Mouse (Mus musculus): Measurements from ENCODE around the gene Stil.
"Not testable (repeated sequence)": the region's sequence is repeated elsewhere in the genome, so short reads cannot be mapped to it uniquely, and the experiment has no call there.

The Stil gene

GRCm38 (mm10) chr4:114999773-115000428 is at the start of gene Stil:
TSS of gene Stil (plus strand) at chr4:115000159.
- DNase-seq = peak; percentile 98

- DNase-seq = no peak
These were observed 46.8 kb upstream of the Stil start for GRCm38 (mm10) chr4:114953172-114953571.

- DNase-seq = peak; percentile 44
These were observed 42.6 kb upstream of the Stil start for GRCm38 (mm10) chr4:114957403-114957802.

GRCm38 (mm10) chr4:114958231-114958630 is 41.7 kb upstream of the Stil start:
- no peak for DNase-seq

GRCm38 (mm10) chr4:114958786-114959185 is 41.2 kb upstream of the Stil start:
- no peak for DNase-seq

GRCm38 (mm10) chr4:114959533-114959932 is 40.4 kb upstream of the Stil start:
- DNase-seq = no peak

GRCm38 (mm10) chr4:114960881-114961280 is 39.1 kb upstream of the Stil start:
- not testable (repeated sequence) for DNase-seq

GRCm38 (mm10) chr4:114970736-114971135 is 29.2 kb upstream of the Stil start:
- DNase-seq = no peak

- no peak for DNase-seq
These were observed 26.7 kb upstream of the Stil start for GRCm38 (mm10) chr4:114973229-114973740.

- DNase-seq = no peak
These were observed 17.3 kb upstream of the Stil start for GRCm38 (mm10) chr4:114982619-114983018.

- no peak for DNase-seq
These were observed 16.9 kb upstream of the Stil start for GRCm38 (mm10) chr4:114983020-114983419.

GRCm38 (mm10) chr4:114986211-114986590 is 13.8 kb upstream of the Stil start:
- no peak for DNase-seq

GRCm38 (mm10) chr4:114986591-114987432 is 13.1 kb upstream of the Stil start, which contains the start of gene Cmpk1:
TSS of gene Cmpk1 (minus strand) at chr4:114987241.
- DNase-seq = peak; percentile 92

- no peak for DNase-seq
These were observed 5.7 kb upstream of the Stil start for GRCm38 (mm10) chr4:114994218-114994617.

GRCm38 (mm10) chr4:114997051-114997450 is 2.9 kb upstream of the Stil start:
- peak; percentile 28 for DNase-seq

GRCm38 (mm10) chr4:114999445-114999772 is 550 bp upstream of the Stil start:
- DNase-seq = no peak

- no peak for DNase-seq
These were observed 453 bp downstream of the Stil start for GRCm38 (mm10) chr4:115000429-115000795.

- DNase-seq = no peak
These were observed 14.3 kb downstream of the Stil start for GRCm38 (mm10) chr4:115014276-115014675.

- DNase-seq = no peak
These were observed 20.0 kb downstream of the Stil start for GRCm38 (mm10) chr4:115019997-115020396.

GRCm38 (mm10) chr4:115035043-115035442 is 35.1 kb downstream of the Stil start:
- DNase-seq = no peak

- peak; percentile 62 for DNase-seq
These were observed 38.3 kb downstream of the Stil start for GRCm38 (mm10) chr4:115038242-115038641.

GRCm38 (mm10) chr4:115045621-115046020 is 45.7 kb downstream of the Stil start:
- no peak for DNase-seq

GRCm38 (mm10) chr4:115047750-115048149 is 47.8 kb downstream of the Stil start:
- DNase-seq = peak; percentile 80

- DNase-seq = no peak
These were observed 48.2 kb downstream of the Stil start for GRCm38 (mm10) chr4:115048190-115048589.
